Mouse (Mus musculus) brain, embryonic 14.5 days (tissue): ENCODE measurements around the gene Ubr3. TPM values are rescaled to one million over a fixed set of nuclear protein-coding genes. Genes with fewer than 3 reads are reported as not detected.
A peak's percentile ranks its signal among the peaks of the same experiment; 100 is the strongest.

Experiments
- DNase-seq: peaks from one replicate; pipeline ENCODE4 v3.0.0-alpha.2; 2011; ENCODE audit warnings: low read depth
- CTCF ChIP-seq: fragments of 200-500 bp; IDR thresholded peaks from 2 replicates; pipeline ENCODE4 v1.5.1; 2012; ENCODE audit warnings: inconsistent platforms, mild to moderate bottlenecking, moderate library complexity, borderline replicate concordance; ENCODE audit not compliant: insufficient read depth, insufficient read length; ENCODE audit errors: extremely low read depth
- POLR2A ChIP-seq: fragments of 200-500 bp; IDR thresholded peaks from 2 replicates; pipeline ENCODE4 v1.6.1; 2012; ENCODE audit warnings: mild to moderate bottlenecking, inconsistent platforms, borderline replicate concordance; ENCODE audit not compliant: poor library complexity, insufficient read depth, insufficient read length, severe bottlenecking; ENCODE audit errors: extremely low read depth
- polyA plus RNA-seq: library from polyadenylated mRNA; depleted of rRNA; stranded (reverse); fragments of >200 nt; gene quantifications from 2 replicates; pipeline ENCODE4 v1.2.3, GENCODE M21; 2012; rRNA removed

The Ubr3 gene
- polyA plus RNA-seq, result 45.2 and 53.9 TPM in 2 replicates

GRCm38 (mm10) chr2:69897039-69897617 lies at the start of gene Ubr3:
TSS of gene Ubr3 (plus strand) at chr2:69897246.
- DNase-seq, result peak; percentile 98
- peak; percentile 88 for TF ChIP-seq POLR2A
- no peak for TF ChIP-seq CTCF

- DNase-seq, result peak; percentile 43
Measured at GRCm38 (mm10) chr2:69849215-69849614, 47.8 kb upstream of the Ubr3 start.

GRCm38 (mm10) chr2:69851427-69852058 lies 45.5 kb upstream of the Ubr3 start:
- TF ChIP-seq CTCF (no peak), POLR2A (no peak)
- DNase-seq, result no peak

More at GRCm38 (mm10) chr2:69849215-69849614, 47.8 kb upstream of the Ubr3 start:
- TF ChIP-seq CTCF, result no peak
- TF ChIP-seq POLR2A, result no peak

GRCm38 (mm10) chr2:69856392-69856791 lies 40.7 kb upstream of the Ubr3 start:
- DNase-seq, result no peak
- TF ChIP-seq POLR2A, result no peak
- TF ChIP-seq CTCF, result no peak

GRCm38 (mm10) chr2:69857882-69858281 lies 39.2 kb upstream of the Ubr3 start:
- TF ChIP-seq CTCF (peak; percentile 26; the same call in 1 of the 2 replicates), POLR2A (no peak)
- peak; percentile 6 for DNase-seq

- no peak for DNase-seq
- TF ChIP-seq CTCF, result no peak
- no peak for TF ChIP-seq POLR2A
Measured at GRCm38 (mm10) chr2:69860972-69861452, 36.0 kb upstream of the Ubr3 start.

- DNase-seq, result peak; percentile 98
- TF ChIP-seq POLR2A, result peak; percentile 85; the same call in 1 of the 2 replicates
- no peak for TF ChIP-seq CTCF
Measured at GRCm38 (mm10) chr2:69861485-69862091, 35.5 kb upstream of the Ubr3 start, which contains the start of gene Ssb. TSS of gene Ssb (plus strand) at chr2:69861562.

- DNase-seq, result peak; percentile 33
- TF ChIP-seq POLR2A (no peak), CTCF (no peak)
Measured at GRCm38 (mm10) chr2:69862117-69862657, 34.9 kb upstream of the Ubr3 start.

GRCm38 (mm10) chr2:69883990-69884391 lies 13.1 kb upstream of the Ubr3 start:
- no peak for DNase-seq
- no peak for TF ChIP-seq POLR2A
- no peak for TF ChIP-seq CTCF

GRCm38 (mm10) chr2:69884581-69884980 lies 12.5 kb upstream of the Ubr3 start:
- TF ChIP-seq POLR2A (no peak), CTCF (no peak)
- no peak for DNase-seq

- TF ChIP-seq CTCF (no peak), POLR2A (no peak)
Measured at GRCm38 (mm10) chr2:69885050-69885449, 12.0 kb upstream of the Ubr3 start.

More at GRCm38 (mm10) chr2:69885050-69885449, 12.0 kb upstream of the Ubr3 start:
- no peak for DNase-seq
